Comparison of ENCODE assay signal across 22 mouse cellular contexts in genomic region chr10:114963656-114964055, GRCm38 (mm10).
DNase-seq lines count a peak whose midpoint lies in the region; ATAC-seq and TF ChIP-seq lines count a peak whose summit lies in the region.
"Had no signal": no experiment of that assay in that cellular context is flagged by ENCODE, and none has a peak within 500 bp of the region (broad histone marks: within the 10 kb centered on the region; RNA-seq: fewer than 3 reads in every experiment).

No protein-coding gene starts in this region.

- no peak for TF ChIP-seq POLR2A in heart, adult 2 months (IDR thresholded peaks at IDR 0.05; ENCODE audit: insufficient read depth, low read depth, low read length)
- no peak for TF ChIP-seq POLR2A in embryonic fibroblast, embryonic 13.5 days (IDR thresholded peaks at IDR 0.05; ENCODE audit: low read depth, low read length)

- H3K4me3 ChIP-seq in heart, adult 2 months = no peak overlapping the region
- no peak overlapping the region for H3K4me3 ChIP-seq in embryonic fibroblast, embryonic 13.5 days (ENCODE audit: insufficient read depth, low read length)
- H3K4me3 ChIP-seq: embryonic facial prominence, embryonic 10.5 days; erythroblast, embryonic 14.5 days; forebrain, embryonic 15.5 days; heart, embryonic 15.5 days; hindbrain, embryonic 13.5 days had no signal

- intact Hi-C loops in heart, adult 2 months (cut with DNase I) = no loop called here

- H3K9ac ChIP-seq in heart, adult 2 months (ENCODE audit: low read depth, low read length) = no peak overlapping the region
- H3K9ac ChIP-seq: forebrain, embryonic 15.5 days; heart, embryonic 15.5 days; hindbrain, embryonic 13.5 days had no signal

- H3K79me2 ChIP-seq in heart, adult 2 months (replicated peaks; ENCODE audit: control insufficient read depth, insufficient read depth, low read length) = no peaks in the 10 kb centered on the region

- peak; percentile 65; the same call in 1 of the 2 replicates for ATAC-seq in frontal cortex, adult (ENCODE audit: low TSS enrichment)
- ATAC-seq: CD4-positive, CD25-positive, alpha-beta regulatory T cell, adult 4 months; forebrain, embryonic 15.5 days; hindbrain, postnatal 0 days had no signal

- no peaks in the 10 kb centered on the region for H3K4me1 ChIP-seq in heart, adult 2 months (ENCODE audit: control insufficient read depth, insufficient read depth, low read length)
- H3K4me1 ChIP-seq in embryonic fibroblast, embryonic 13.5 days (ENCODE audit: control insufficient read depth, insufficient read depth, low read length) = peaks cover 2% of the 10 kb centered on the region; the same call in 1 of the 2 replicates
- H3K4me1 ChIP-seq: embryonic facial prominence, embryonic 10.5 days; forebrain, embryonic 15.5 days; heart, embryonic 15.5 days; hindbrain, embryonic 13.5 days had no signal

- H3K27ac ChIP-seq in heart, adult 2 months = no peak overlapping the region
- peak overlapping the region; percentile 25; the same call in 1 of the 2 replicates for H3K27ac ChIP-seq in embryonic fibroblast, embryonic 13.5 days (ENCODE audit: insufficient read depth, low read length)
- H3K27ac ChIP-seq: embryonic facial prominence, embryonic 10.5 days; forebrain, embryonic 15.5 days; heart, embryonic 15.5 days; hindbrain, embryonic 13.5 days; hindbrain, postnatal 0 days had no signal

- TF ChIP-seq CTCF in heart, adult 2 months (IDR thresholded peaks at IDR 0.05) = no peak
- TF ChIP-seq CTCF in embryonic fibroblast, embryonic 13.5 days (IDR thresholded peaks at IDR 0.05; ENCODE audit: borderline replicate concordance, insufficient read depth, low read length) = no peak

- no peaks in the 10 kb centered on the region for H3K36me3 ChIP-seq in heart, adult 2 months (ENCODE audit: control insufficient read depth, insufficient read depth, low read length)
- H3K36me3 ChIP-seq: embryonic facial prominence, embryonic 10.5 days; forebrain, embryonic 15.5 days; G1E; heart, embryonic 15.5 days; hindbrain, embryonic 13.5 days had no signal

- WGBS in heart, adult 2 months = 56% methylated on average over 2 of the region's 2 CpGs

- H3K27me3 ChIP-seq in heart, adult 2 months (ENCODE audit: control insufficient read depth, insufficient read depth, low read length) = no peaks in the 10 kb centered on the region
- H3K27me3 ChIP-seq: forebrain, embryonic 15.5 days; heart, embryonic 15.5 days; hindbrain, embryonic 13.5 days had no signal

- TF ChIP-seq EP300 in heart, adult 2 months (IDR thresholded peaks at IDR 0.05; ENCODE audit: insufficient read depth, low read depth, low read length) = no peak

- no peak for DNase-seq in frontal cortex, postnatal 14 days (ENCODE audit: low spot score in 2 of 2)
- peak; percentile 62 for DNase-seq in heart, adult 11 months
- DNase-seq in heart, adult 2 months = no peak
- DNase-seq in left cerebral cortex, adult 9 months (ENCODE audit: low spot score in 2 of 2) = no peak
- DNase-seq: adrenal gland, postnatal 10 days; B cell, adult 2 months; cerebellum, adult 8-10 months; gastrocnemius, postnatal 25 days; heart, adult 18-20 months; heart, postnatal 14 days; kidney, adult 11 months; kidney, adult 9 months had no signal
